Mouse (Mus musculus): ENCODE results near the gene Ttll10.
A peak's percentile ranks its signal among the peaks of the same experiment; 100 is the strongest.

Gene Ttll10

GRCm38 (mm10) chr4:156024184-156024583 is 35.0 kb downstream of the Ttll10 start:
- DNase-seq (ENCODE audit: low spot score): no peak

- DNase-seq (ENCODE audit: low spot score): no peak
Measured at GRCm38 (mm10) chr4:156023520-156023919, 35.7 kb downstream of the Ttll10 start.

- no peak for DNase-seq (ENCODE audit: low spot score)
Measured at GRCm38 (mm10) chr4:156021942-156022419, 37.2 kb downstream of the Ttll10 start.

GRCm38 (mm10) chr4:156021381-156021780 is 37.8 kb downstream of the Ttll10 start:
- no peak for DNase-seq (ENCODE audit: low spot score)

GRCm38 (mm10) chr4:156019771-156020170 is 39.4 kb downstream of the Ttll10 start:
- DNase-seq (ENCODE audit: low spot score): no peak

- DNase-seq (ENCODE audit: low spot score): no peak
Measured at GRCm38 (mm10) chr4:156014436-156014835, 44.8 kb downstream of the Ttll10 start.

- no peak for DNase-seq (ENCODE audit: low spot score)
Measured at GRCm38 (mm10) chr4:156013637-156014036, 45.6 kb downstream of the Ttll10 start, which contains the start of gene Tnfrsf4. Gene Tnfrsf4 (plus strand): TSS chr4:156013843.

- no peak for DNase-seq (ENCODE audit: low spot score)
Measured at GRCm38 (mm10) chr4:156008369-156008768, 50.8 kb downstream of the Ttll10 start.

- DNase-seq (ENCODE audit: low spot score): no peak
Measured at GRCm38 (mm10) chr4:156004109-156004508, 55.1 kb downstream of the Ttll10 start.

GRCm38 (mm10) chr4:155993606-155994005 is 65.6 kb downstream of the Ttll10 start:
- no peak for DNase-seq (ENCODE audit: low spot score)

GRCm38 (mm10) chr4:155992906-155993547 is 66.2 kb downstream of the Ttll10 start:
- DNase-seq (ENCODE audit: low spot score): peak; percentile 97

GRCm38 (mm10) chr4:155992241-155992905 is 66.8 kb downstream of the Ttll10 start, which contains the start of the genes B3galt6 and Sdf4:
Gene B3galt6 (minus strand): TSS chr4:155992649.
Gene Sdf4 (plus strand): TSS chr4:155992872.
- peak; percentile 78 for DNase-seq (ENCODE audit: low spot score)

- DNase-seq (ENCODE audit: low spot score): no peak
Measured at GRCm38 (mm10) chr4:155991908-155992230, 67.3 kb downstream of the Ttll10 start.

GRCm38 (mm10) chr4:155991211-155991907 is 67.9 kb downstream of the Ttll10 start:
- DNase-seq (ENCODE audit: low spot score): peak; percentile 24

Data from urinary bladder, postnatal 25 days (tissue).